Mouse (Mus musculus) brain, embryonic 14.5 days (tissue): ENCODE measurements around the gene 2610507B11Rik.

Experiments used
- CTCF ChIP-seq: fragments of 200-500 bp; IDR thresholded peaks from 2 replicates; pipeline ENCODE4 v1.5.1; 2012; ENCODE audit warnings: inconsistent platforms, mild to moderate bottlenecking, moderate library complexity, borderline replicate concordance; ENCODE audit not compliant: insufficient read depth, insufficient read length; ENCODE audit errors: extremely low read depth
- POLR2A ChIP-seq: fragments of 200-500 bp; IDR thresholded peaks from 2 replicates; pipeline ENCODE4 v1.6.1; 2012; ENCODE audit warnings: mild to moderate bottlenecking, inconsistent platforms, borderline replicate concordance; ENCODE audit not compliant: poor library complexity, insufficient read depth, insufficient read length, severe bottlenecking; ENCODE audit errors: extremely low read depth

- TF ChIP-seq POLR2A (no peak), CTCF (no peak)
These were observed 63.4 kb downstream of the 2610507B11Rik start for GRCm38 (mm10) chr11:78324965-78325364.
